ENCODE assay signal across 19 mouse cellular contexts in genomic region chr5:131024506-131024905, GRCm38 (mm10).
DNase-seq lines count a peak whose midpoint lies in the region; ATAC-seq lines count a peak whose summit lies in the region.
"Had no signal": no experiment of that assay in that cellular context is flagged by ENCODE, and none has a peak within 500 bp of the region (broad histone marks: within the 10 kb centered on the region; RNA-seq: fewer than 3 reads in every experiment).

No protein-coding gene starts in this region.

- no peaks in the 10 kb centered on the region for H3K27me3 ChIP-seq in embryonic facial prominence, embryonic 15.5 days
- H3K27me3 ChIP-seq: lung, embryonic 15.5 days; neural tube, embryonic 12.5 days had no signal

- H3K4me3 ChIP-seq in embryonic facial prominence, embryonic 15.5 days (replicated peaks) = no peak overlapping the region
- H3K4me3 ChIP-seq: erythroblast, embryonic 14.5 days; lung, embryonic 15.5 days; neural tube, embryonic 12.5 days had no signal

- 90% methylated on average over 3 of the region's 3 CpGs for WGBS in embryonic facial prominence, embryonic 15.5 days

- no peak overlapping the region for H3K4me2 ChIP-seq in embryonic facial prominence, embryonic 15.5 days (replicated peaks)
- H3K4me2 ChIP-seq: liver, embryonic 11.5 days; lung, embryonic 15.5 days; neural tube, embryonic 12.5 days had no signal

- no peak overlapping the region for H3K27ac ChIP-seq in embryonic facial prominence, embryonic 15.5 days (replicated peaks)
- H3K27ac ChIP-seq: lung, embryonic 15.5 days; neural tube, embryonic 12.5 days had no signal

- peak; percentile 21; the same call in 1 of the 2 replicates for ATAC-seq in embryonic facial prominence, embryonic 15.5 days (ENCODE audit: insufficient number of reproducible peaks, low FRiP score, low TSS enrichment, low read depth)
- ATAC-seq: CD4-positive, CD25-positive, alpha-beta regulatory T cell, adult 4 months; forebrain, embryonic 16.5 days; hindbrain, embryonic 16.5 days; midbrain, embryonic 16.5 days had no signal

- H3K9ac ChIP-seq in embryonic facial prominence, embryonic 15.5 days = no peak overlapping the region
- H3K9ac ChIP-seq: lung, embryonic 15.5 days; neural tube, embryonic 12.5 days had no signal

- no peaks in the 10 kb centered on the region for H3K4me1 ChIP-seq in embryonic facial prominence, embryonic 15.5 days
- H3K4me1 ChIP-seq: lung, embryonic 15.5 days had no signal

- peak; percentile 31 for DNase-seq in heart, adult 8-10 months (ENCODE audit: low spot score)
- DNase-seq in heart, postnatal 25 days (ENCODE audit: low spot score) = no peak
- DNase-seq in brain, adult 2 months (ENCODE audit: low read depth, low spot score) = peak; percentile 65
- peak; percentile 8 for DNase-seq in heart, postnatal 4 days
- DNase-seq in Muller cell, postnatal 12 days (ENCODE audit: inconsistent ontology term) = no peak
- DNase-seq in urinary bladder, postnatal 25 days (ENCODE audit: low spot score) = no peak
- DNase-seq: adrenal gland, postnatal 14 days; cerebellum, adult 8-10 months; kidney, adult 18-20 months; kidney, postnatal 36 days had no signal

- intact Hi-C loops in heart, postnatal 25 days (cut with DNase I) = no loop called here

- H3K9me3 ChIP-seq in embryonic facial prominence, embryonic 15.5 days (replicated peaks) = no peaks in the 10 kb centered on the region
- H3K9me3 ChIP-seq: lung, embryonic 15.5 days; neural tube, embryonic 12.5 days had no signal

- H3K36me3 ChIP-seq in embryonic facial prominence, embryonic 15.5 days = no peaks in the 10 kb centered on the region
- H3K36me3 ChIP-seq: lung, embryonic 15.5 days; neural tube, embryonic 12.5 days had no signal

Comparison
In these comparisons a context has a peak if more than half of its experiments do, and no peak if none do; other contexts are left out.
1. DNase-seq: peak in heart, adult 8-10 months (single experiment), brain, adult 2 months (single experiment) and heart, postnatal 4 days (single experiment); none in heart, postnatal 25 days (single experiment), Muller cell, postnatal 12 days (single experiment) and urinary bladder, postnatal 25 days (single experiment).